Mouse (Mus musculus) liver, postnatal 0 days (tissue): ENCODE results near the gene Pgk2.

Source experiments
- CTCF ChIP-seq: sonication (generic); IDR thresholded peaks from 2 replicates; pipeline ENCODE4 v1.5.1; 2016; ENCODE audit warnings: antibody characterized with exemption, low read depth
- EP300 ChIP-seq: IDR thresholded peaks from 2 replicates; pipeline ENCODE4 v1.6.1; 2016; ENCODE audit warnings: antibody characterized with exemption, low read depth, mild to moderate bottlenecking

DNA sequence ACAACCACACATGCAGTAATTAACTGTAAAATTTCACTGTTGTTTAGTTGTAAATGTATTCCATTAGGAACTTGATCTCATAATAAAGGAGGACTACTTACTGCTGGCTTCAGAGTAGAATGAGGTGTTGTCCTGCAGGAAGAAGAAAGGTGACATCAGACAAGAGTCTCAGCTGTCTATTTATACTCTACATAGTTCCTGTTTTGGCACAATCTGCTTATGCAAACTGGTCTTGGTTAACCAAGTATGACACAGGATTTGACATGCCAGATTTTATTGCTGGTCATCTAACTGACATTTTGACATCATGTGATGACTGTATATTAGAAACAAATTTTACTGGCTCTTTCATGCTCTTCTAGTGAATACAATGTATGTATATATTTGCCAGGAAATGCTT, 33.7 kb upstream of the Pgk2 start, which contains the start of gene Crisp3:
- TF ChIP-seq EP300 (no peak), CTCF (no peak)
